In genomic region chr19:6425595-6425994, GRCm38 (mm10) we compare ENCODE assay signal across 22 mouse cellular contexts. TPM values are rescaled to one million over a fixed set of nuclear protein-coding genes. Genes with fewer than 3 reads are reported as not detected.
DNase-seq lines count a peak whose midpoint lies in the region; ATAC-seq lines count a peak whose summit lies in the region.
"Had no signal": no experiment of that assay in that cellular context is flagged by ENCODE, and none has a peak within 500 bp of the region (broad histone marks: within the 10 kb centered on the region; RNA-seq: fewer than 3 reads in every experiment).

No protein-coding gene starts in this region.

- no peak overlapping the region for H3K4me2 ChIP-seq in hindbrain, embryonic 11.5 days (replicated peaks; ENCODE audit: low read depth, low read length)
- H3K4me2 ChIP-seq in hindbrain, embryonic 14.5 days (replicated peaks): no peak overlapping the region
- peak overlapping the region; percentile 38 for H3K4me2 ChIP-seq in forebrain, embryonic 13.5 days
- no peak overlapping the region for H3K4me2 ChIP-seq in hindbrain, embryonic 16.5 days (ENCODE audit: low read length)
- peak overlapping the region; percentile 18; the same call in 1 of the 2 replicates for H3K4me2 ChIP-seq in neural tube, embryonic 14.5 days (ENCODE audit: low read depth, low read length)
- H3K4me2 ChIP-seq: intestine, embryonic 15.5 days; liver, embryonic 11.5 days; stomach, embryonic 15.5 days had no signal

- H3K4me3 ChIP-seq in hindbrain, embryonic 11.5 days (ENCODE audit: low read depth, low read length): no peak overlapping the region
- H3K4me3 ChIP-seq in hindbrain, embryonic 14.5 days (replicated peaks; ENCODE audit: low read length): no peak overlapping the region
- no peak overlapping the region for H3K4me3 ChIP-seq in forebrain, embryonic 13.5 days
- no peak overlapping the region for H3K4me3 ChIP-seq in hindbrain, embryonic 16.5 days (ENCODE audit: low read length)
- H3K4me3 ChIP-seq in neural tube, embryonic 14.5 days (ENCODE audit: low read depth, low read length): no peak overlapping the region
- H3K4me3 ChIP-seq: intestine, embryonic 15.5 days; stomach, embryonic 15.5 days had no signal

- peaks cover 22% of the 10 kb centered on the region for H3K4me1 ChIP-seq in hindbrain, embryonic 11.5 days (replicated peaks; ENCODE audit: control insufficient read depth, insufficient read depth, low read length)
- peaks cover 90% of the 10 kb centered on the region for H3K4me1 ChIP-seq in hindbrain, embryonic 14.5 days (replicated peaks; ENCODE audit: control insufficient read depth, insufficient read depth, low read length)
- H3K4me1 ChIP-seq in forebrain, embryonic 13.5 days: peaks cover 96% of the 10 kb centered on the region
- peaks cover 86% of the 10 kb centered on the region for H3K4me1 ChIP-seq in hindbrain, embryonic 16.5 days (ENCODE audit: control insufficient read depth, insufficient read depth, low read depth, low read length)
- H3K4me1 ChIP-seq in neural tube, embryonic 14.5 days (ENCODE audit: control insufficient read depth, insufficient read depth, low read length): peaks cover 67% of the 10 kb centered on the region

- no peak for DNase-seq in hindbrain, embryonic 11.5 days (ENCODE audit: low spot score)
- no peak for DNase-seq in hindbrain, embryonic 14.5 days (ENCODE audit: low spot score)
- no peak for DNase-seq in gastrocnemius, postnatal 4 days (ENCODE audit: low spot score in 2 of 2)
- no peak for DNase-seq in adrenal gland, adult 2 months
- DNase-seq in lung, postnatal 10 days: no peak
- DNase-seq: adrenal gland, postnatal 36 days; cerebellum, adult 2 months; heart, adult 18-20 months; heart, postnatal 36 days; kidney, adult 9 months; kidney, postnatal 4 days; lung, adult 18-20 months; lung, postnatal 36 days; thymus, adult 18-20 months had no signal

- peak overlapping the region; percentile 42; the same call in 1 of the 2 replicates for H3K27ac ChIP-seq in hindbrain, embryonic 11.5 days (ENCODE audit: low read depth, low read length)
- H3K27ac ChIP-seq in hindbrain, embryonic 14.5 days: no peak overlapping the region; the same call in 1 of the 2 replicates
- peak overlapping the region; percentile 70 for H3K27ac ChIP-seq in forebrain, embryonic 13.5 days
- peak overlapping the region; percentile 42; the same call in 1 of the 2 replicates for H3K27ac ChIP-seq in hindbrain, embryonic 16.5 days (ENCODE audit: low read depth, low read length)
- no peak overlapping the region; the same call in 1 of the 2 replicates for H3K27ac ChIP-seq in neural tube, embryonic 14.5 days (ENCODE audit: low read depth, low read length)
- H3K27ac ChIP-seq: intestine, embryonic 15.5 days; stomach, embryonic 15.5 days had no signal

- H3K9me3 ChIP-seq in hindbrain, embryonic 11.5 days (ENCODE audit: control insufficient read depth, low read length): no peaks in the 10 kb centered on the region
- no peaks in the 10 kb centered on the region for H3K9me3 ChIP-seq in hindbrain, embryonic 14.5 days (ENCODE audit: control insufficient read depth, low read length)
- no peaks in the 10 kb centered on the region for H3K9me3 ChIP-seq in forebrain, embryonic 13.5 days (replicated peaks)
- no peaks in the 10 kb centered on the region for H3K9me3 ChIP-seq in hindbrain, embryonic 16.5 days (ENCODE audit: control insufficient read depth, low read length)
- H3K9me3 ChIP-seq in neural tube, embryonic 14.5 days (ENCODE audit: control insufficient read depth, low read length): no peaks in the 10 kb centered on the region
- H3K9me3 ChIP-seq: intestine, embryonic 15.5 days; stomach, embryonic 15.5 days had no signal

- no peaks in the 10 kb centered on the region for H3K36me3 ChIP-seq in hindbrain, embryonic 11.5 days (ENCODE audit: control insufficient read depth, insufficient read depth, low read length)
- H3K36me3 ChIP-seq in hindbrain, embryonic 14.5 days (replicated peaks; ENCODE audit: control insufficient read depth, insufficient read depth): peaks cover 17% of the 10 kb centered on the region
- H3K36me3 ChIP-seq in forebrain, embryonic 13.5 days (ENCODE audit: poor library complexity, severe bottlenecking): peaks cover 8% of the 10 kb centered on the region; the same call in 1 of the 2 replicates
- H3K36me3 ChIP-seq in hindbrain, embryonic 16.5 days (ENCODE audit: control insufficient read depth, insufficient read depth, low read length): no peaks in the 10 kb centered on the region; the same call in 1 of the 2 replicates
- H3K36me3 ChIP-seq in neural tube, embryonic 14.5 days (ENCODE audit: control insufficient read depth, insufficient read depth, low read length): 0 out of 2 replicates have a peak, but pooled peaks cover 5% of the 10 kb centered on the region
- H3K36me3 ChIP-seq: G1E; intestine, embryonic 15.5 days; stomach, embryonic 15.5 days had no signal

- no peak overlapping the region for H3K9ac ChIP-seq in hindbrain, embryonic 11.5 days (ENCODE audit: low read depth, low read length)
- no peak overlapping the region for H3K9ac ChIP-seq in hindbrain, embryonic 14.5 days
- 0 out of 2 replicates have a peak overlapping the region, but pooled peaks have one; percentile 2 for H3K9ac ChIP-seq in forebrain, embryonic 13.5 days
- H3K9ac ChIP-seq in hindbrain, embryonic 16.5 days (ENCODE audit: low read depth, low read length): no peak overlapping the region
- no peak overlapping the region for H3K9ac ChIP-seq in neural tube, embryonic 14.5 days (replicated peaks; ENCODE audit: low read depth, low read length)
- H3K9ac ChIP-seq: intestine, embryonic 15.5 days; stomach, embryonic 15.5 days had no signal

- ATAC-seq in hindbrain, embryonic 11.5 days (ENCODE audit: low FRiP score): no peak; the same call in 1 of the 2 replicates
- ATAC-seq in hindbrain, embryonic 14.5 days (ENCODE audit: low FRiP score): no peak
- ATAC-seq in forebrain, embryonic 13.5 days: peak; percentile 44
- ATAC-seq in hindbrain, embryonic 16.5 days: no peak
- no peak for ATAC-seq in neural tube, embryonic 14.5 days (ENCODE audit: low read depth)
- ATAC-seq: activated CD4-positive, CD25-positive, alpha-beta regulatory T cell, adult 4 months; intestine, embryonic 15.5 days had no signal

- WGBS in hindbrain, embryonic 11.5 days: 43% methylated on average over 5 of the region's 5 CpGs
- WGBS in hindbrain, embryonic 14.5 days: 21% methylated on average over 5 of the region's 5 CpGs
- 23% methylated on average over 5 of the region's 5 CpGs for WGBS in forebrain, embryonic 13.5 days
- 26% methylated on average over 5 of the region's 5 CpGs for WGBS in hindbrain, embryonic 16.5 days
- 24% methylated on average over 5 of the region's 5 CpGs for WGBS in neural tube, embryonic 14.5 days

- peaks cover 58% of the 10 kb centered on the region for H3K27me3 ChIP-seq in hindbrain, embryonic 11.5 days (ENCODE audit: control insufficient read depth, insufficient read depth, low read length)
- peaks cover 13% of the 10 kb centered on the region for H3K27me3 ChIP-seq in hindbrain, embryonic 14.5 days (ENCODE audit: control insufficient read depth, insufficient read depth, low read length)
- peaks cover 56% of the 10 kb centered on the region for H3K27me3 ChIP-seq in forebrain, embryonic 13.5 days
- H3K27me3 ChIP-seq in hindbrain, embryonic 16.5 days (replicated peaks; ENCODE audit: control insufficient read depth, insufficient read depth, low read length): peaks cover 5% of the 10 kb centered on the region; the same call in 1 of the 2 replicates
- H3K27me3 ChIP-seq in neural tube, embryonic 14.5 days (ENCODE audit: control insufficient read depth, insufficient read depth, low read length): peaks cover 7% of the 10 kb centered on the region; the same call in 1 of the 2 replicates

RNA-seq across cellular contexts. Expression of gene Nrxn2, which starts 7.1 kb away (rescaled TPM):
- 13.6 and 14.3 TPM in 2 replicates for polyA plus RNA-seq in hindbrain, embryonic 11.5 days (2014; fragmentation: Nextera tagmentation; extraction: Ambion mirVana)
- polyA plus RNA-seq in hindbrain, embryonic 14.5 days (2014; fragmentation: Nextera tagmentation; extraction: Ambion mirVana): 60.6 and 66.4 TPM in 2 replicates
- 16.9 and 18.1 TPM in 2 replicates for polyA plus RNA-seq in forebrain, embryonic 13.5 days (2015; fragmentation: Nextera tagmentation; extraction: Ambion mirVana)
- 29.1 and 37.1 TPM in 2 replicates for polyA plus RNA-seq in hindbrain, embryonic 16.5 days (2015; fragmentation: Nextera tagmentation; extraction: Ambion mirVana)
- 46.3 and 66.5 TPM in 2 replicates for polyA plus RNA-seq in neural tube, embryonic 14.5 days (2014; fragmentation: Nextera tagmentation; extraction: Ambion mirVana)
- 1 to 10 TPM; 3.4 to 3.7 TPM for total RNA-seq in gastrocnemius, postnatal 4 days (2021)
- total RNA-seq in adrenal gland, adult 2 months (2021): 10 to 100 TPM; 12.1 to 14.0 TPM
- polyA plus RNA-seq in adrenal gland, adult 2 months (2012; rRNA removed): 14.3 and 18.1 TPM in 2 replicates

RNA-seq across cellular contexts. Expression of gene Rasgrp2, which starts 26.5 kb away (rescaled TPM):
- polyA plus RNA-seq in hindbrain, embryonic 11.5 days (2014; fragmentation: Nextera tagmentation; extraction: Ambion mirVana): 16.0 and 18.0 TPM in 2 replicates
- polyA plus RNA-seq in hindbrain, embryonic 14.5 days (2014; fragmentation: Nextera tagmentation; extraction: Ambion mirVana): 89.2 and 111 TPM in 2 replicates
- polyA plus RNA-seq in forebrain, embryonic 13.5 days (2015; fragmentation: Nextera tagmentation; extraction: Ambion mirVana): 21.1 and 25.1 TPM in 2 replicates
- polyA plus RNA-seq in hindbrain, embryonic 16.5 days (2015; fragmentation: Nextera tagmentation; extraction: Ambion mirVana): 184 and 232 TPM in 2 replicates
- 81.6 and 130 TPM in 2 replicates for polyA plus RNA-seq in neural tube, embryonic 14.5 days (2014; fragmentation: Nextera tagmentation; extraction: Ambion mirVana)
- 10 to 100 TPM; 37.4 to 40.2 TPM for total RNA-seq in gastrocnemius, postnatal 4 days (2021)
- 10 to 100 TPM; 31.4 to 37.0 TPM for total RNA-seq in adrenal gland, adult 2 months (2021)
- polyA plus RNA-seq in adrenal gland, adult 2 months (2012; rRNA removed): 79.6 and 84.5 TPM in 2 replicates

RNA-seq across cellular contexts. Expression of gene Pygm, which starts 41.4 kb away (rescaled TPM):
- 1.6 and 2.1 TPM in 2 replicates for polyA plus RNA-seq in hindbrain, embryonic 11.5 days (2014; fragmentation: Nextera tagmentation; extraction: Ambion mirVana)
- polyA plus RNA-seq in hindbrain, embryonic 14.5 days (2014; fragmentation: Nextera tagmentation; extraction: Ambion mirVana): 6.2 and 6.8 TPM in 2 replicates
- polyA plus RNA-seq in forebrain, embryonic 13.5 days (2015; fragmentation: Nextera tagmentation; extraction: Ambion mirVana): 2.0 and 2.1 TPM in 2 replicates
- polyA plus RNA-seq in hindbrain, embryonic 16.5 days (2015; fragmentation: Nextera tagmentation; extraction: Ambion mirVana): 10.2 and 13.2 TPM in 2 replicates
- 4.3 and 4.4 TPM in 2 replicates for polyA plus RNA-seq in neural tube, embryonic 14.5 days (2014; fragmentation: Nextera tagmentation; extraction: Ambion mirVana)
- 1,000 to 10,000 TPM; 2,079 to 2,155 TPM for total RNA-seq in gastrocnemius, postnatal 4 days (2021)
- 10 to 100 TPM; 48.3 to 94.0 TPM for total RNA-seq in adrenal gland, adult 2 months (2021)
- 97.8 and 115 TPM in 2 replicates for polyA plus RNA-seq in adrenal gland, adult 2 months (2012; rRNA removed)

Comparison
In these comparisons a context has a peak if more than half of its experiments do, and no peak if none do; other contexts are left out.
1. H3K27ac ChIP-seq: peak in hindbrain, embryonic 11.5 days (single experiment), forebrain, embryonic 13.5 days (single experiment) and hindbrain, embryonic 16.5 days (single experiment); none in hindbrain, embryonic 14.5 days (single experiment) and neural tube, embryonic 14.5 days (single experiment).
2. H3K4me2 ChIP-seq: peak in forebrain, embryonic 13.5 days (single experiment) and neural tube, embryonic 14.5 days (single experiment); none in hindbrain, embryonic 11.5 days (single experiment), hindbrain, embryonic 14.5 days (single experiment) and hindbrain, embryonic 16.5 days (single experiment).